Mouse (Mus musculus) embryo, embryonic 11.5 days (tissue): ENCODE measurements around the gene Scaf11.

ENCODE experiments used
- DNase-seq: peaks from one replicate; pipeline ENCODE4 v3.0.0-alpha.2; 2012; ENCODE audit warnings: low read depth, low spot score

The Scaf11 gene

GRCm38 (mm10) chr15:96396641-96397344 lies 63.9 kb downstream of the Scaf11 start:
- no peak for DNase-seq

GRCm38 (mm10) chr15:96395071-96395470 lies 65.6 kb downstream of the Scaf11 start:
- DNase-seq = no peak

GRCm38 (mm10) chr15:96392878-96393277 lies 67.8 kb downstream of the Scaf11 start:
- DNase-seq = no peak

GRCm38 (mm10) chr15:96388565-96388964 lies 72.1 kb downstream of the Scaf11 start:
- DNase-seq = no peak

- no peak for DNase-seq
These were observed 78.4 kb downstream of the Scaf11 start for GRCm38 (mm10) chr15:96382223-96382622.

- DNase-seq = no peak
These were observed 82.9 kb downstream of the Scaf11 start for GRCm38 (mm10) chr15:96377701-96378100.

- no peak for DNase-seq
These were observed 83.4 kb downstream of the Scaf11 start for GRCm38 (mm10) chr15:96377263-96377662.

- DNase-seq = no peak
These were observed 84.4 kb downstream of the Scaf11 start for GRCm38 (mm10) chr15:96376214-96376613.

- DNase-seq = no peak
These were observed 87.5 kb downstream of the Scaf11 start for GRCm38 (mm10) chr15:96373161-96373560.

GRCm38 (mm10) chr15:96372628-96373027 lies 88.0 kb downstream of the Scaf11 start:
- no peak for DNase-seq

- no peak for DNase-seq
These were observed 89.3 kb downstream of the Scaf11 start for GRCm38 (mm10) chr15:96371311-96371710.

GRCm38 (mm10) chr15:96366176-96366963 lies 94.3 kb downstream of the Scaf11 start:
- no peak for DNase-seq

GRCm38 (mm10) chr15:96365351-96365750 lies 95.3 kb downstream of the Scaf11 start:
- no peak for DNase-seq
